Mouse (Mus musculus): ENCODE measurements around the gene Thop1. TPM values are rescaled to one million over a fixed set of nuclear protein-coding genes. Genes with fewer than 3 reads are reported as not detected.
A peak's percentile ranks its signal among the peaks of the same experiment; 100 is the strongest.

Gene Thop1
- total and polyA plus RNA-seq, 3 experiments, result 75.7 to 126 (median 113) TPM

- H3K4me3 ChIP-seq (ENCODE audit: control insufficient read depth in 1 of 2, insufficient read depth in 1 of 2, low read depth in 2 of 2, low read length in 2 of 2), result no peak overlapping the region
- H3K36me3 ChIP-seq (ENCODE audit: control insufficient read depth in 1 of 2, insufficient read depth in 2 of 2, low read length in 2 of 2), result peaks cover 0 to 2% of the 10 kb centered on the region in 2 experiments; a peak in 2 of 4 replicates
- H3K4me1 ChIP-seq (ENCODE audit: control insufficient read depth in 1 of 2, insufficient read depth in 2 of 2, low read length in 2 of 2), result peaks cover 3 to 8% of the 10 kb centered on the region in 2 experiments; a peak in 2 of 4 replicates
- no peak overlapping the region for H3K9ac ChIP-seq (ENCODE audit: control insufficient read depth, low read depth, low read length, poor library complexity, severe bottlenecking)
- no peak overlapping the region for H3K27ac ChIP-seq (ENCODE audit: control insufficient read depth, low read depth, low read length)
- H3K27me3 ChIP-seq (ENCODE audit: control insufficient read depth in 1 of 2, insufficient read depth in 2 of 2, low read length in 2 of 2), result no peaks in the 10 kb centered on the region
- no peaks in the 10 kb centered on the region for H3K9me3 ChIP-seq (replicated peaks; ENCODE audit: insufficient read depth, low read length)
- DNase-seq (ENCODE audit: low read depth, low spot score), result no peak
- peaks cover 45% of the 10 kb centered on the region for H3K79me2 ChIP-seq (ENCODE audit: control insufficient read depth, insufficient read depth, low read length, poor library complexity)
- no peak for TF ChIP-seq SMC3 (IDR thresholded peaks at IDR 0.05; ENCODE audit: low read depth, low read length)
- no peak for TF ChIP-seq CHD1 (IDR thresholded peaks at IDR 0.05; ENCODE audit: low read depth, low read length)
- no peak for TF ChIP-seq KAT2A (conservative IDR thresholded peaks at IDR 0.05; ENCODE audit: low read depth, low read length)
- TF ChIP-seq NELFE (IDR thresholded peaks at IDR 0.05; ENCODE audit: low read depth, low read length), result no peak
- no peak for TF ChIP-seq TCF12 (IDR thresholded peaks at IDR 0.05; ENCODE audit: low read depth, low read length)
- no peak for TF ChIP-seq BHLHE40 (IDR thresholded peaks at IDR 0.05; ENCODE audit: borderline replicate concordance, low read depth, low read length)
- no peak for TF ChIP-seq RAD21 (IDR thresholded peaks at IDR 0.05; ENCODE audit: low read depth, low read length)
- no peak for TF ChIP-seq MEF2A (IDR thresholded peaks at IDR 0.05; ENCODE audit: extremely low read depth, insufficient replicate concordance, low read depth, low read length, poor library complexity, severe bottlenecking)
- no peak for TF ChIP-seq MAFK (IDR thresholded peaks at IDR 0.05; ENCODE audit: borderline replicate concordance, low read depth, low read length)
- no peak for TF ChIP-seq TBP (IDR thresholded peaks at IDR 0.05; ENCODE audit: low read depth, low read length)
- no peak for TF ChIP-seq ZMIZ1 (IDR thresholded peaks at IDR 0.05; ENCODE audit: low read depth, low read length)
- no peak for TF ChIP-seq USF2 (IDR thresholded peaks at IDR 0.05; ENCODE audit: borderline replicate concordance in 1 of 2, insufficient read depth in 1 of 2, low read depth in 1 of 2, low read length in 2 of 2)
- no peak for TF ChIP-seq ZNF384 (IDR thresholded peaks at IDR 0.05; ENCODE audit: low read depth, low read length)
Measured at GRCm38 (mm10) chr10:81057406-81058130, 12.3 kb upstream of the Thop1 start.

GRCm38 (mm10) chr10:81058896-81059295 is 10.9 kb upstream of the Thop1 start:
- H3K4me1 ChIP-seq (ENCODE audit: control insufficient read depth in 1 of 2, insufficient read depth in 2 of 2, low read length in 2 of 2), result peaks cover 3 to 8% of the 10 kb centered on the region in 2 experiments; a peak in 2 of 4 replicates

More at GRCm38 (mm10) chr10:81058896-81059295, 10.9 kb upstream of the Thop1 start:
- Histone ChIP-seq H3K4me3 (ENCODE audit: control insufficient read depth in 1 of 2, insufficient read depth in 1 of 2, low read depth in 2 of 2, low read length in 2 of 2) (peak overlapping the region in 1 of 2 experiments; percentile 79; a peak in 2 of 4 replicates), H3K27me3 (ENCODE audit: control insufficient read depth in 1 of 2, insufficient read depth in 2 of 2, low read length in 2 of 2) (no peaks in the 10 kb centered on the region), H3K36me3 (ENCODE audit: control insufficient read depth in 1 of 2, insufficient read depth in 2 of 2, low read length in 2 of 2) (peaks cover 0 to 2% of the 10 kb centered on the region in 2 experiments; a peak in 2 of 4 replicates), H3K79me2 (ENCODE audit: control insufficient read depth, insufficient read depth, low read length, poor library complexity) (peaks cover 45% of the 10 kb centered on the region), H3K9ac (ENCODE audit: control insufficient read depth, low read depth, low read length, poor library complexity, severe bottlenecking) (no peak overlapping the region), H3K9me3 (replicated peaks; ENCODE audit: insufficient read depth, low read length) (no peaks in the 10 kb centered on the region), H3K27ac (ENCODE audit: control insufficient read depth, low read depth, low read length) (no peak overlapping the region)
- TF ChIP-seq E2F4 (IDR thresholded peaks at IDR 0.05; ENCODE audit: borderline replicate concordance, low read depth, low read length) (no peak), ZC3H11A (IDR thresholded peaks at IDR 0.05; ENCODE audit: low read depth, low read length) (no peak), NRF1 (IDR thresholded peaks at IDR 0.05; ENCODE audit: insufficient read depth, low read depth, low read length, poor library complexity, severe bottlenecking) (no peak), TBP (IDR thresholded peaks at IDR 0.05; ENCODE audit: low read depth, low read length) (no peak), JUND (IDR thresholded peaks at IDR 0.05; ENCODE audit: low read depth, low read length) (no peak), MAX (IDR thresholded peaks at IDR 0.05; ENCODE audit: low read length) (no peak), RCOR1 (IDR thresholded peaks at IDR 0.05; ENCODE audit: low read depth, low read length) (no peak), SMC3 (IDR thresholded peaks at IDR 0.05; ENCODE audit: low read depth, low read length) (no peak), GATA1 (IDR thresholded peaks at IDR 0.05; ENCODE audit: low read depth, low read length) (no peak), CHD2 (IDR thresholded peaks at IDR 0.05; ENCODE audit: low read length) (no peak), USF2 (IDR thresholded peaks at IDR 0.05; ENCODE audit: borderline replicate concordance in 1 of 2, insufficient read depth in 1 of 2, low read depth in 1 of 2, low read length in 2 of 2) (no peak), CTCF (IDR thresholded peaks at IDR 0.05 in 2 of 3, conservative IDR thresholded peaks at IDR 0.05 in 1 of 3; ENCODE audit: control insufficient read depth in 1 of 3, insufficient read depth in 1 of 3, low read depth in 2 of 3, low read length in 3 of 3, poor library complexity in 1 of 3, severe bottlenecking in 1 of 3) (no peak), ZKSCAN1 (IDR thresholded peaks at IDR 0.05; ENCODE audit: low read depth, low read length) (no peak)
- no peak for DNase-seq (ENCODE audit: low read depth, low spot score)
